Comparison of ENCODE assay signal across 9 mouse cellular contexts in genomic region chrX:11631186-11631913, GRCm38 (mm10).
DNase-seq lines count a peak whose midpoint lies in the region; ATAC-seq and TF ChIP-seq lines count a peak whose summit lies in the region.
"Had no signal": no experiment of that assay in that cellular context is flagged by ENCODE, and none has a peak within 500 bp of the region (broad histone marks: within the 10 kb centered on the region; RNA-seq: fewer than 3 reads in every experiment).

No protein-coding gene starts in this region.

- no peak overlapping the region for H3K4me3 ChIP-seq in lung, embryonic 16.5 days (ENCODE audit: low read length)
- peak overlapping the region; percentile 16; the same call in 1 of the 2 replicates for H3K4me3 ChIP-seq in embryonic facial prominence, embryonic 15.5 days (replicated peaks)
- no peak overlapping the region for H3K4me3 ChIP-seq in kidney, embryonic 14.5 days (ENCODE audit: low read length)
- H3K4me3 ChIP-seq in midbrain, embryonic 10.5 days: peak overlapping the region; percentile 32
- H3K4me3 ChIP-seq in gastrocnemius, adult 2 months: no peak overlapping the region

- WGBS in lung, embryonic 16.5 days: 25% methylated on average over 14 of the region's 14 CpGs
- 18% methylated on average over 14 of the region's 14 CpGs for WGBS in embryonic facial prominence, embryonic 15.5 days
- 18% methylated on average over 14 of the region's 14 CpGs for WGBS in kidney, embryonic 14.5 days
- WGBS in midbrain, embryonic 10.5 days: 16% methylated on average over 14 of the region's 14 CpGs

- no peak for TF ChIP-seq CTCF in gastrocnemius, adult 2 months (IDR thresholded peaks at IDR 0.05)

- DNase-seq in lung, adult 18-20 months: no peak
- DNase-seq in midbrain, embryonic 10.5 days (ENCODE audit: low spot score): no peak
- DNase-seq in gastrocnemius, postnatal 25 days: no peak
- no peak for DNase-seq in gastrocnemius, adult 2 months
- DNase-seq in spleen, adult 18-20 months: no peak

- H3K27ac ChIP-seq in lung, embryonic 16.5 days (ENCODE audit: low read length): no peak overlapping the region
- H3K27ac ChIP-seq in embryonic facial prominence, embryonic 15.5 days (replicated peaks): no peak overlapping the region
- no peak overlapping the region for H3K27ac ChIP-seq in kidney, embryonic 14.5 days (ENCODE audit: low read depth, low read length)
- H3K27ac ChIP-seq in midbrain, embryonic 10.5 days (replicated peaks): peak overlapping the region; percentile 70
- no peak overlapping the region for H3K27ac ChIP-seq in gastrocnemius, adult 2 months
- H3K27ac ChIP-seq: macrophage had no signal

- H3K4me2 ChIP-seq in lung, embryonic 16.5 days (ENCODE audit: low read depth, low read length): peak overlapping the region; percentile 37
- peak overlapping the region; percentile 42 for H3K4me2 ChIP-seq in embryonic facial prominence, embryonic 15.5 days (replicated peaks)
- peak overlapping the region; percentile 31 for H3K4me2 ChIP-seq in kidney, embryonic 14.5 days (replicated peaks; ENCODE audit: low read depth, low read length)

- no peaks in the 10 kb centered on the region for H3K27me3 ChIP-seq in lung, embryonic 16.5 days (ENCODE audit: control insufficient read depth, insufficient read depth, low read depth, low read length)
- H3K27me3 ChIP-seq in embryonic facial prominence, embryonic 15.5 days: peaks cover 4% of the 10 kb centered on the region; the same call in 1 of the 2 replicates
- no peaks in the 10 kb centered on the region for H3K27me3 ChIP-seq in kidney, embryonic 14.5 days (ENCODE audit: control insufficient read depth, insufficient read depth, low read length)
- peaks cover 92% of the 10 kb centered on the region for H3K27me3 ChIP-seq in midbrain, embryonic 10.5 days (ENCODE audit: low read depth, poor library complexity, severe bottlenecking)

- H3K4me1 ChIP-seq in lung, embryonic 16.5 days (replicated peaks; ENCODE audit: control insufficient read depth, insufficient read depth, low read length): no peaks in the 10 kb centered on the region
- peaks cover 9% of the 10 kb centered on the region; the same call in 1 of the 2 replicates for H3K4me1 ChIP-seq in embryonic facial prominence, embryonic 15.5 days
- no peaks in the 10 kb centered on the region for H3K4me1 ChIP-seq in kidney, embryonic 14.5 days (ENCODE audit: control insufficient read depth, insufficient read depth, low read length)
- peaks cover 21% of the 10 kb centered on the region for H3K4me1 ChIP-seq in midbrain, embryonic 10.5 days

- ATAC-seq in lung, embryonic 16.5 days (ENCODE audit: low read depth): no peak
- no peak for ATAC-seq in embryonic facial prominence, embryonic 15.5 days (ENCODE audit: insufficient number of reproducible peaks, low FRiP score, low TSS enrichment, low read depth)
- no peak for ATAC-seq in kidney, embryonic 14.5 days (ENCODE audit: low FRiP score, low TSS enrichment)

- H3K9me3 ChIP-seq in lung, embryonic 16.5 days (ENCODE audit: control insufficient read depth, low read length): no peaks in the 10 kb centered on the region
- no peaks in the 10 kb centered on the region for H3K9me3 ChIP-seq in embryonic facial prominence, embryonic 15.5 days (replicated peaks)
- H3K9me3 ChIP-seq in kidney, embryonic 14.5 days (ENCODE audit: control insufficient read depth, low read length): no peaks in the 10 kb centered on the region
- no peaks in the 10 kb centered on the region for H3K9me3 ChIP-seq in midbrain, embryonic 10.5 days (replicated peaks)

- no peak overlapping the region for H3K9ac ChIP-seq in lung, embryonic 16.5 days (ENCODE audit: low read length)
- no peak overlapping the region for H3K9ac ChIP-seq in embryonic facial prominence, embryonic 15.5 days
- H3K9ac ChIP-seq in kidney, embryonic 14.5 days (ENCODE audit: low read depth, low read length): no peak overlapping the region

- H3K36me3 ChIP-seq in lung, embryonic 16.5 days (ENCODE audit: control insufficient read depth, insufficient read depth, low read length): no peaks in the 10 kb centered on the region
- no peaks in the 10 kb centered on the region for H3K36me3 ChIP-seq in embryonic facial prominence, embryonic 15.5 days
- H3K36me3 ChIP-seq in kidney, embryonic 14.5 days (ENCODE audit: control insufficient read depth, insufficient read depth, low read length): no peaks in the 10 kb centered on the region
- no peaks in the 10 kb centered on the region for H3K36me3 ChIP-seq in midbrain, embryonic 10.5 days

- intact Hi-C loops in gastrocnemius, adult 2 months (cut with DNase I): loop anchor here (5.0 to 10.0 kb wide), 7 partner anchors 103 to 621 kb away; no protein-coding TSS in a partner anchor

Comparison
In these comparisons a context has a peak if more than half of its experiments do, and no peak if none do; other contexts are left out.
1. H3K4me3 ChIP-seq: peak in embryonic facial prominence, embryonic 15.5 days (single experiment) and midbrain, embryonic 10.5 days (single experiment); none in lung, embryonic 16.5 days (single experiment), kidney, embryonic 14.5 days (single experiment) and gastrocnemius, adult 2 months (single experiment).
2. Peak in every context shown above with its lines, with median percentiles within 50 percentile points of each other: H3K4me2 ChIP-seq.